Mouse (Mus musculus): ENCODE data around the gene Cfap61. TPM values are rescaled to one million over a fixed set of nuclear protein-coding genes. Genes with fewer than 3 reads are reported as not detected.

The Cfap61 gene
- total RNA-seq, 2 experiments from 2014 or later = 0.41 to 0.79 TPM

- peak; percentile 8 for DNase-seq
These were observed 287.9 kb downstream of the Cfap61 start for GRCm38 (mm10) chr2:146222279-146223175.

- DNase-seq = peak; percentile 12
These were observed 288.8 kb downstream of the Cfap61 start for GRCm38 (mm10) chr2:146223176-146223905.

GRCm38 (mm10) chr2:146224141-146224540 lies 289.6 kb downstream of the Cfap61 start:
- DNase-seq = no peak

GRCm38 (mm10) chr2:146225818-146226217 lies 291.2 kb downstream of the Cfap61 start:
- no peak for DNase-seq

- peak; percentile 73 for DNase-seq
These were observed 291.9 kb downstream of the Cfap61 start for GRCm38 (mm10) chr2:146226484-146226883.

GRCm38 (mm10) chr2:146227646-146228045 lies 293.1 kb downstream of the Cfap61 start:
- DNase-seq = no peak

- no peak for DNase-seq
These were observed 293.9 kb downstream of the Cfap61 start for GRCm38 (mm10) chr2:146228435-146228834.

GRCm38 (mm10) chr2:146231485-146231884 lies 296.9 kb downstream of the Cfap61 start:
- DNase-seq = no peak

DNA sequence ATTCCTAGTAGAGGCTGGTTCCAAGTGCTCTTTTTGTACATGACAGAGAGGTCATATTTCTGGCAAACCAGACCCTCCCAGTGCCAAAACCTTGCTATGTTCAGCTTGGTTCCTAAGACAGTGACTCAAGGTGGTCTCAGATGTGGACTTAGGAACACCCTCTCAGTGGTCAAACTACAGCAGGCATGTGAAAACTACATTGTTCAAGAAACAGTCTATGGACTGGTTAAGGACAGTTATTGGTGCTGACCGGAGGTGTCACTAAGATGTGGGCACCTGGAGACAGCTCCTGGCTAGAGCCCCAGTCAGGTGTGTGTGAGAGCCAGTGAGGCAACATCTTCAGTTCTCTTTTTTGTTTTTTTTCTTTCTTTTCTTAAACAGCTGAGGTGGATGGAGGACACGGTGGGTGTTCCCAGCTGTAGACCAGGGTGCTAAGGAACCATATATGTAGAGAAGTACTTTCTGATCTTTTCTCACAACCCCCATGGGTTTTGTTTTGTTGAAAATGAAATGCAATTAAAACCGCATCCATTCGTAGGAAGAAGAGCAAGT lies 304.7 kb downstream of the Cfap61 start:
- no peak for DNase-seq

- DNase-seq = no peak
These were observed 309.5 kb downstream of the Cfap61 start for GRCm38 (mm10) chr2:146244049-146244448.

- DNase-seq = no peak
These were observed 310.8 kb downstream of the Cfap61 start for GRCm38 (mm10) chr2:146245401-146245800.

- DNase-seq = no peak
These were observed 312.0 kb downstream of the Cfap61 start for GRCm38 (mm10) chr2:146246409-146247075.

- no peak for DNase-seq
These were observed 313.0 kb downstream of the Cfap61 start for GRCm38 (mm10) chr2:146247576-146247975.

- no peak for DNase-seq
These were observed 314.4 kb downstream of the Cfap61 start for GRCm38 (mm10) chr2:146249033-146249432.

- DNase-seq = no peak
These were observed 315.8 kb downstream of the Cfap61 start for GRCm38 (mm10) chr2:146250236-146250904.

DNA sequence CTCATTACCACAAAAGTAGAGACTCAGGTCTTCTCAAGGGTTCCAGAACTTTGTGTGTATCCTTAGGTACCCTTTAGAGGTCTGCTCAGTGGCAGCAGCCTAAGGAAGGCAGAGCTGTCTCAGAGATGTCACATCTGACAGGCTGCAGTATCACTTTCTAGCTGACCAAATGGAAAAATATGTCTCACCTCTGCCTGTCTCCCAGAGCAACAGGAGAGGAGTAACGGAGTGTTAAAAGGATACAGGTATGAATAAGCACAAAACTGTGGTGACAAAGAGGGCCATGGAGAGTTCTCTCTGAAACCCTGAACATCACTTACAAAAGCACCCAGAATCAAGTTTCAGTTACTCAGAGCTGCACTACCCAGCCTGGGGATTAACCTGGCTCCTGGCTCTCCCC lies 319.8 kb downstream of the Cfap61 start:
- DNase-seq = no peak

GRCm38 (mm10) chr2:146255636-146256035 lies 321.1 kb downstream of the Cfap61 start:
- no peak for DNase-seq

- peak; percentile 30 for DNase-seq
These were observed 321.8 kb downstream of the Cfap61 start for GRCm38 (mm10) chr2:146256321-146256875.

- no peak for DNase-seq
These were observed 322.5 kb downstream of the Cfap61 start for GRCm38 (mm10) chr2:146257037-146257436.

GRCm38 (mm10) chr2:146257609-146258008 lies 323.0 kb downstream of the Cfap61 start:
- no peak for DNase-seq

GRCm38 (mm10) chr2:146258736-146259469 lies 324.3 kb downstream of the Cfap61 start:
- DNase-seq = peak; percentile 37
